Mouse (Mus musculus) MEL (cell line): ENCODE measurements around the gene Kncn.

Source experiments
- CHD1 ChIP-seq: IDR thresholded peaks from 2 replicates; pipeline ENCODE4 v1.6.1; 2012; ENCODE audit warnings: low read depth, mild to moderate bottlenecking, inconsistent platforms, low read length, improper control_type of control experiment
- CHD2 ChIP-seq: IDR thresholded peaks from 2 replicates; pipeline ENCODE4 v1.6.1; 2011; ENCODE audit warnings: low read length, improper control_type of control experiment
- CTCF ChIP-seq, 3 experiments: IDR thresholded peaks in 2 of 3; conservative IDR thresholded peaks in 1 of 3; 2 replicates each; pipeline ENCODE4 v1.5.1; 2011 to 2012; ENCODE audit warnings: low read length in 3 of 3, low read depth in 2 of 3, mild to moderate bottlenecking in 2 of 3, improper control_type of control experiment in 1 of 3, inconsistent platforms in 1 of 3, mixed read lengths in 1 of 3, moderate library complexity in 1 of 3; ENCODE audit not compliant: control insufficient read depth in 1 of 3, insufficient read depth in 1 of 3, poor library complexity in 1 of 3, severe bottlenecking in 1 of 3
- EP300 ChIP-seq, 2 experiments: IDR thresholded peaks; 2 replicates each; pipeline ENCODE4 v1.6.1; 2011; ENCODE audit warnings: improper control_type of control experiment in 2 of 2, low read length in 2 of 2, low read depth in 1 of 2, mild to moderate bottlenecking in 1 of 2
- GATA1 ChIP-seq: IDR thresholded peaks from 2 replicates; pipeline ENCODE4 v1.6.1; 2011; ENCODE audit warnings: low read depth, low read length, improper control_type of control experiment
- HCFC1 ChIP-seq: IDR thresholded peaks from 2 replicates; pipeline ENCODE4 v1.6.1; 2012; ENCODE audit warnings: low read depth, mild to moderate bottlenecking, inconsistent platforms, low read length, improper control_type of control experiment, moderate library complexity
- MYC ChIP-seq: IDR thresholded peaks from 2 replicates; pipeline ENCODE4 v1.6.1; 2011; ENCODE audit warnings: low read depth, mild to moderate bottlenecking, low read length, improper control_type of control experiment, moderate library complexity
- POLR2A ChIP-seq, 2 experiments: IDR thresholded peaks; 2 replicates each; pipeline ENCODE4 v1.6.1; 2011 to 2012; ENCODE audit warnings: low read length in 2 of 2, mild to moderate bottlenecking in 2 of 2, control low read depth in 1 of 2, improper control_type of control experiment in 1 of 2, low read depth in 1 of 2, moderate library complexity in 1 of 2; ENCODE audit not compliant: control insufficient read depth in 1 of 2, insufficient read depth in 1 of 2, poor library complexity in 1 of 2
- POLR2AphosphoS2 ChIP-seq: IDR thresholded peaks from 2 replicates; pipeline ENCODE4 v1.6.1; 2011; ENCODE audit warnings: low read length, improper control_type of control experiment
- RAD21 ChIP-seq: IDR thresholded peaks from 2 replicates; pipeline ENCODE4 v1.6.1; 2011; ENCODE audit warnings: mild to moderate bottlenecking, low read depth, low read length, improper control_type of control experiment
- TAL1 ChIP-seq: IDR thresholded peaks from 2 replicates; pipeline ENCODE4 v1.6.1; 2012; ENCODE audit warnings: mild to moderate bottlenecking, inconsistent platforms, low read length, moderate library complexity, mixed read lengths

DNA sequence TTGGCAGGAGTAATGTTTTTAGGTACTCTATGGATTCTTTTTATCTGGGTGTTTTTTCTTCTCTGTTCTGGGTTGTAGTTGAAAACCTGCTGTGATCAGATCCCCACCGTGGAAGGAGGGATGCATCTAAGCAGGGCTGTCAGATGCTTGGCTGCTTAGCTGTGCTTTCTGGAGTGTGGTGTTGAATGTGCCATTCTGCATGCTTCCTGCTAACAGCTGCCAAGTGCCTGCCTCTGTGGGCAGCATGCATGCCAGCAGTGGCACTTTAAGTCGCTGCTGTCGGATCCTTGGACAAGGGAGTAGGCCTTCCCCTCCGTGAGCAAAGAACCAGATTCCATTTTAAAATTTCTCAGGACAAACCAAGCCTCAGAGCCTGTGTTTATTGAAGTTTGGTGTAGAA, 28.6 kb upstream of the Kncn start:
- TF ChIP-seq HCFC1 (no peak), EP300 (IDR thresholded peaks at IDR 0.05; ENCODE audit: low read depth in 1 of 2, low read length in 2 of 2) (no peak), POLR2A (IDR thresholded peaks at IDR 0.05; ENCODE audit: control insufficient read depth in 1 of 2, insufficient read depth in 1 of 2, low read depth in 1 of 2, low read length in 2 of 2, poor library complexity in 1 of 2) (no peak), CTCF (IDR thresholded peaks at IDR 0.05 in 2 of 3, conservative IDR thresholded peaks at IDR 0.05 in 1 of 3; ENCODE audit: control insufficient read depth in 1 of 3, insufficient read depth in 1 of 3, low read depth in 2 of 3, low read length in 3 of 3, poor library complexity in 1 of 3, severe bottlenecking in 1 of 3) (no peak), CHD2 (no peak), RAD21 (no peak), POLR2AphosphoS2 (no peak), MYC (no peak), TAL1 (no peak), GATA1 (no peak), CHD1 (no peak)
